8 mouse cellular contexts compared by ENCODE assay signal in the genomic region with DNA sequence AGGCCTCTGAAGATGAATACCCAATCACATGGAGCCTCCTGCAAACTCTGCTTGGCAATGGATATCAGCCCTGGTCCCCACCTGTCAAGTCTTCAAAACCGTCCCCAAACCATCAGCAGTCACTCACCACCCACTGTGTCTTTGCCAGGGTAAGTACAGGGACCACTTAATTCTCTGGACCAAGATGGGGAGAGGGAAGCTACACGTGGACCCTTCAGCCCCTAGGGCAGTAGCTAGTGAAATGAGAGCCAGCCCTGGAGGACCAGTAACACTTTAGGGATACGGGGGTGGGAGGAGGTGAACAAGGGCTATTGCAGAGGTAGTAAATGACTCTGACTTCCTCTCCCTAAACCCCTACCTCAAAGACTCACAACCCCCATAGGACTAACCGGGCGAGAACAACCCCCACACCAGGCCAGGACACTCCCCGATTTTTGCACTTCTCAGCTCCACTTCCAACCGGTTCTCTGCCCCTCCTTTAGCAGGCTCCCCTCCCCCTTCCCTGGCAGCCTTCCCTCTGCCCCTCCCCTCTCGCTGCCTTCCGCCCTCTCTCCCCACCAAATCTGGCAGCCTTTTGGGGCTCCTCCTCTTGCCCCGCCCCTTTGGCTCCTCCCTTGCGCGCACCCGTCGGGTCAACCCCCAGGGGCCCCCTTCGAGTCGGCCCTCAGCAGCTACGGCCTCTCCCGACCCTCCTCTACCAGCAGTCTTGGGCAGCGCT. TPM values are rescaled to one million over a fixed set of nuclear protein-coding genes. Genes with fewer than 3 reads are reported as not detected.
DNase-seq lines count a peak whose midpoint lies in the region; ATAC-seq lines count a peak whose summit lies in the region.

No protein-coding gene starts in this region.

- peak overlapping the region; percentile 85 for H3K4me2 ChIP-seq in hindbrain, embryonic 14.5 days (replicated peaks)

- peak overlapping the region; percentile 44 for H3K9ac ChIP-seq in hindbrain, embryonic 14.5 days

- H3K27me3 ChIP-seq in hindbrain, embryonic 14.5 days (ENCODE audit: control insufficient read depth, insufficient read depth, low read length) = peaks cover 22% of the 10 kb centered on the region

- peak; percentile 86 for ATAC-seq in hindbrain, embryonic 14.5 days (ENCODE audit: low FRiP score)

- peaks cover 19% of the 10 kb centered on the region for H3K4me1 ChIP-seq in hindbrain, embryonic 14.5 days (replicated peaks; ENCODE audit: control insufficient read depth, insufficient read depth, low read length)

- no peaks in the 10 kb centered on the region for H3K9me3 ChIP-seq in hindbrain, embryonic 14.5 days (ENCODE audit: control insufficient read depth, low read length)

- peak overlapping the region; percentile 63 for H3K4me3 ChIP-seq in hindbrain, embryonic 14.5 days (replicated peaks; ENCODE audit: low read length)

- H3K36me3 ChIP-seq in hindbrain, embryonic 14.5 days (replicated peaks; ENCODE audit: control insufficient read depth, insufficient read depth) = peaks cover 22% of the 10 kb centered on the region

- WGBS in hindbrain, embryonic 14.5 days = 2% methylated on average over 19 of the region's 19 CpGs

- DNase-seq in Muller cell, postnatal 12 days (ENCODE audit: inconsistent ontology term) = peak; percentile 94
- DNase-seq in cerebellum, adult 8-10 months = peak; percentile 89
- DNase-seq in frontal cortex, postnatal 25 days (ENCODE audit: low spot score in 2 of 2) = peak; percentile 68 to 73
- peak; percentile 81 for DNase-seq in hindbrain, embryonic 14.5 days (ENCODE audit: low spot score)
- DNase-seq in layer of hippocampus, postnatal 25 days (ENCODE audit: extremely low spot score in 1 of 2, low spot score in 1 of 2) = peak; percentile 76
- DNase-seq in lung, postnatal 25 days (ENCODE audit: low spot score) = peak; percentile 96
- peak; percentile 88 for DNase-seq in right cerebral cortex, adult 18-20 months
- DNase-seq in urinary bladder, adult 2 months (ENCODE audit: low spot score) = peak; percentile 90

- peak overlapping the region; percentile 73 for H3K27ac ChIP-seq in hindbrain, embryonic 14.5 days

RNA-seq across cellular contexts. Expression of a gene that starts 1.9 kb away (rescaled TPM):
- 25.8 and 32.4 TPM in 2 replicates for polyA plus RNA-seq in hindbrain, embryonic 14.5 days (2014; fragmentation: Nextera tagmentation; extraction: Ambion mirVana)
- total RNA-seq in layer of hippocampus, postnatal 25 days (2021) = 10 to 100 TPM; 19.9 to 26.3 TPM
- 55.6 and 64.6 TPM in 2 replicates for polyA plus RNA-seq in urinary bladder, adult 2 months (2012; rRNA removed)

RNA-seq across cellular contexts. Expression of a gene that starts 4.3 kb away (rescaled TPM):
- 0.20 and 0.35 TPM in 2 replicates for polyA plus RNA-seq in hindbrain, embryonic 14.5 days (2014; fragmentation: Nextera tagmentation; extraction: Ambion mirVana)
- 1 to 10 TPM; 1.2 to 2.9 TPM for total RNA-seq in layer of hippocampus, postnatal 25 days (2021)
- 1.5 and 1.8 TPM in 2 replicates for polyA plus RNA-seq in urinary bladder, adult 2 months (2012; rRNA removed)

RNA-seq across cellular contexts. Expression of a gene that starts 48.4 kb away (rescaled TPM):
- 24.8 and 24.9 TPM in 2 replicates for polyA plus RNA-seq in hindbrain, embryonic 14.5 days (2014; fragmentation: Nextera tagmentation; extraction: Ambion mirVana)
- total RNA-seq in layer of hippocampus, postnatal 25 days (2021) = 10 to 100 TPM; 35.5 to 43.2 TPM
- 21.3 and 21.9 TPM in 2 replicates for polyA plus RNA-seq in urinary bladder, adult 2 months (2012; rRNA removed)

Comparison
In these comparisons a context has a peak if more than half of its experiments do, and no peak if none do; other contexts are left out.
1. Peak in every context shown above with its lines: DNase-seq, ATAC-seq, H3K4me3 ChIP-seq and H3K27ac ChIP-seq.